Mouse (Mus musculus): Measurements from ENCODE around the gene Cc2d1a. TPM values are rescaled to one million over a fixed set of nuclear protein-coding genes. Genes with fewer than 3 reads are reported as not detected.
A peak's percentile ranks its signal among the peaks of the same experiment; 100 is the strongest.

The Cc2d1a gene
- polyA plus RNA-seq, 1 experiment from 2014 or later = 19.5 TPM

DNA sequence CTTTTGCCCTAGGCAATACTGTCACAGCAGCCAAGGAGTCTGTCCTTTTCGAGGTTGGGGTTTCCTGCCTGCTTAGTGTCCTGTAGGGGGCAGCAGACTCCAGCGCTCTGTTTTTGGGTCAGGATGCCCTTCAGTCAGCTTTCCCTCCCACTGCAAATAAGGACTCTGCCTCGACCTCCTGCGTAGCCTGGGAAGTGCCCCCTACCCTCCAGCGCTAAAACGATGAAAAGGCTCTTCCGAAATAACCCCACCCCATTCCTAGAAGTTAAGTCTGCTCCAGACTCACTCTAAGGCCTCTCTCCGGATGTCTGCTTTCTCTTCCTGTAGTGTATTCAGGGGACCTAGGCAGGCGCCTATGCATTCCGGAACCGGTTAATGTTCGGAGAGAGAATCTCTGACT, 38.8 kb upstream of the Cc2d1a start:
- Histone ChIP-seq H3K9me3 (no peaks in the 10 kb centered on the region), H3K4me2 (replicated peaks) (peak overlapping the region; percentile 58), H3K4me3 (peak overlapping the region; percentile 30), H3K36me3 (no peaks in the 10 kb centered on the region), H3K27me3 (peaks cover 24% of the 10 kb centered on the region), H3K27ac (replicated peaks) (no peak overlapping the region), H3K9ac (replicated peaks) (peak overlapping the region; percentile 37; the same call in 1 of the 2 replicates), H3K4me1 (peaks cover 29% of the 10 kb centered on the region)
- WGBS = 1% methylated on average over 12 of the region's 12 CpGs
- 0 out of 2 replicates have a peak, but pooled peaks have one; percentile 11 for ATAC-seq (ENCODE audit: low FRiP score, low read depth)

DNA sequence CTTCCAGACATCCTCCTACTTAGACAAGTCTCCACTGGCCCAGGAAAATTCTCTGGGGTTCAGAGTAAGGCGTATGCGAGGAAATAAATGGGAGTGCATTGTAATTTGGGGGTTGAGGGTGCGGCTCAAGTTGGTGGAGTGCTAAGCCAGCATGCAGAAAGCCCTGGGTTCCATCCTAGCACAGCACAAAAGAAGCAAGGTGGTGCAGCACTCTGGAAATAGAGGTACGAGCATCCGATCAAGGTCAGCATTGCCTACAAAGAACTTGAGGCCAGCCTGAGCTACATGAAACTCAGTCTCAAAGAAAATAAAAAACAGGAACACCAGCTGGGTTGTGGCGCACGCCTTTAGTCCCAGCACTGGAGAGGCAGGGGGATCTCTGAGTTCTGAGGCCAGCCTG, 37.4 kb upstream of the Cc2d1a start, which contains the start of gene Nanos3:
TSS of gene Nanos3 (minus strand) at position 101 of the 400 bp plus-strand sequence.
- Histone ChIP-seq H3K4me3 (peak within 1 kb of the TSS; percentile 91), H3K4me2 (replicated peaks) (peak within 1 kb of the TSS; percentile 75), H3K36me3 (no peaks in the 10 kb centered on the region), H3K27ac (replicated peaks) (peak within 1 kb of the TSS; percentile 94), H3K9me3 (no peaks in the 10 kb centered on the region), H3K27me3 (peaks cover 24% of the 10 kb centered on the region), H3K4me1 (peaks cover 43% of the 10 kb centered on the region), H3K9ac (replicated peaks) (peak within 1 kb of the TSS; percentile 100)
- 95% methylated on average over 7 of the region's 7 CpGs for WGBS
- ATAC-seq (ENCODE audit: low FRiP score, low read depth) = no peak

DNA sequence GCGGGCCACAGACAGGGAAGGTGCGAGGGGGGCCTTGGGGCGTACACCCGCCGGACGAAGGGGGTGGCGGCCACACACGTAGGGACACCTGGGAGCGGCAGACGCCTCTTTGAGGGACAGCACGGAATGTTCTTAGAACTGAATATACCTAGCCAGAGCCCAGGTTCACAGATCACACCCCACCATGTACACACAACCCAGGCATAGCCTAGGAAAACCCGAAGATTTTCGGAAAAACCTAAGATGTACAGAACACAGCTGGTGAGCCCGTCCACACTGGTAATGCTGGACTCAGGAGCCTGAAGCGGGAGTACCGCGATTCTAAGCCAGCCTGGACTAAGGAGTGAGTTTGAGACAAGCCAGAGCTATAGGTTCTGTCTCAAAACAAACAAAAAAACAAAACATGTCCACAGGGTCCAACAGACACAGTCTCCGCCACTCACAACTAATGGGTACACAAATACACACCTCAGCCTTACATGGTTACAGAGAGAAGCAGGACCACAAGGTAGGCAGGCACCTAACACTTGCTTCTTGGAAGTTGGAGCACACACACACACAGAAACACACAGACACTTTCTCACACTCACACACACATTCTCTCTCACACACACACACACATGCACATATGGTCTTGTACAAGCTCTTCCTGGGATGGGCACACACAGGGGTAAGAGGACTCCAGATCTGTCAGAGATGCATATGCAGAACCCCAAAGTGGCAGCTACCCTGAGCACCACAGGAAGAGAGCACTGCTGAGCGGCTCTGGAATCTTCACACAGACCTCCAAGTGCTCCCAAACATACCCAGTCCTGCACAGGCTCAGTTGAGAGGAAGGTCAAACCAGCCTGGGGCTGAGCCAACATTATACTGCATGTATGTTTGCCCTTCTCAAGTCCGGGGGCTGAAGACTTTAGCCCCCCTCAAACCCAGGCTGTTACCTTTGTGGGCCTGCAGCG, 36.6 kb upstream of the Cc2d1a start:
- H3K4me2 ChIP-seq (replicated peaks) = peak overlapping the region; percentile 75
- H3K9ac ChIP-seq (replicated peaks) = peak overlapping the region; percentile 100
- H3K9me3 ChIP-seq = no peaks in the 10 kb centered on the region
- ATAC-seq (ENCODE audit: low FRiP score, low read depth) = peak; percentile 7
- peaks cover 51% of the 10 kb centered on the region for H3K4me1 ChIP-seq
- H3K27me3 ChIP-seq = peaks cover 24% of the 10 kb centered on the region
- H3K4me3 ChIP-seq = peak overlapping the region; percentile 91
- 19% methylated on average over 21 of the region's 21 CpGs for WGBS
- H3K27ac ChIP-seq (replicated peaks) = peak overlapping the region; percentile 94
- H3K36me3 ChIP-seq = no peaks in the 10 kb centered on the region

DNA sequence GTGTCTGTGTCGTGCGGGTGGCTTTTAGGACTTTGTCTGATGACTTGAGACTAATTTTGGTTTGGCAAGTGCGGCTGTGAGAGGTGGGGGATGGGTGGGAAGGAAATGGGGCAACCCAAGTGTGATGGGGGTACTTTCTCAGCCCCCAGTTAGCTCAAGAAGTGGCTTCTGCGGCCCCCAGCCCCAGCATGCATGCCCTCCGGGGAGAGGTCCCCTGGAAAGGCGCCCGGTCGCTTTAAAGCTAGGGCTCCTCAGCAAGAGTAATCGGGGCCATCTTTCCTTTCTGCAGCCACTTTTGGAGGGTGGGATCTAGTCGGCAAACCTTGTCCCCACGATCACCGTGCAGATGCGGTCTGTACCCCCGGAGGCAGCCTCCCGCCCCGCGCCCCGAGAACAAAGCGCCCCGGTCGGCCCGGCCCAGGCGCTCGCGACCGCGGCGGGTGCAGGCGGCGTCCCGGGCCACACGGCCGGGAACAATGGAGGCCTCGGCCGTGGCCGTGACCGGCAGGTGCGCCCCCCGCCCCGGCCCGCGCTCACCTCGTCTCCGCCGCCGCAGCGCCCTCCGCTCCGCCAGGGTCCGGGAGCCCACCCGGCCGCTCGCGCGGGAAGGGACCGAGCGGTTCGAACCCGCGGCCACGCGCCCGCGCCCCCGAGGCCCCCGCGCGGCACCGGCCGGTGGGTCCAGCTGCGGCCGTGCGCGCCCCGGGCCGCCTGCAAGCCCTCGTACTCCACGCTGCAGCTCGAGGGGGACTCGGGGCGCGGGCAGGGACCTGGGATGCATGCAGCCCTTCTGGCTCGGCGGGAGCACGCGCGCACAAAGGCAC, 35.7 kb upstream of the Cc2d1a start:
- WGBS = 1% methylated on average over 50 of the region's 87 CpGs
- Histone ChIP-seq H3K27me3 (peaks cover 20% of the 10 kb centered on the region), H3K4me3 (peak overlapping the region; percentile 91)

DNA sequence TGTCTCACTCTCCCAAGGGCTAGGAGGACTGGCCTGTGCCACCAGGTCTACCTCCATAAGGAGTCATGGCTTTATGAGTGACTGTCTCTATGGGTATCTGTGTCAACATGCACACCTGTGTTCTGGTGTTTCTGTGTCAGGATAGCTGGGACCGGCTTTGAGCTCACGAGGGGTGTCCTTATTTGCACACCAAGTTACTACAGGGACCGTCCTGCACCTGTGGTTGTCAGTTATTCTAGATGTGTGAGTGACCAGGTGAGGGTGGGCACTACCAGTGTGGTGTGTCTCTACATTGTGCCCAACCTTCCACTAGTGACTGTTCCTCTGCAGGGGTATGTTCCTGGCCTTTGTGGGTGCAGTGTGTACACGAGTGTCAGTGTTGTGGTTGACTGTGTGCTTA, 35.1 kb upstream of the Cc2d1a start:
- ATAC-seq (ENCODE audit: low FRiP score, low read depth) = no peak
- peak overlapping the region; percentile 91 for H3K4me3 ChIP-seq
- H3K9me3 ChIP-seq = no peaks in the 10 kb centered on the region
- H3K27ac ChIP-seq (replicated peaks) = peak overlapping the region; percentile 94
- H3K36me3 ChIP-seq = peaks cover 10% of the 10 kb centered on the region; the same call in 1 of the 2 replicates
- H3K4me1 ChIP-seq = peaks cover 63% of the 10 kb centered on the region
- WGBS = 51% methylated on average over 4 of the region's 4 CpGs
- peak overlapping the region; percentile 100 for H3K9ac ChIP-seq (replicated peaks)
- peak overlapping the region; percentile 75 for H3K4me2 ChIP-seq (replicated peaks)
- peaks cover 16% of the 10 kb centered on the region for H3K27me3 ChIP-seq

More for the DNA sequence above, 35.7 kb upstream of the Cc2d1a start:
- Histone ChIP-seq H3K9me3 (no peaks in the 10 kb centered on the region), H3K4me1 (peaks cover 59% of the 10 kb centered on the region), H3K36me3 (peaks cover 4% of the 10 kb centered on the region; the same call in 1 of the 2 replicates), H3K4me2 (replicated peaks) (peak overlapping the region; percentile 75), H3K9ac (replicated peaks) (peak overlapping the region; percentile 100), H3K27ac (replicated peaks) (peak overlapping the region; percentile 94)
- ATAC-seq (ENCODE audit: low FRiP score, low read depth) = peak; percentile 48

- Histone ChIP-seq H3K27ac (replicated peaks) (peak overlapping the region; percentile 92), H3K9me3 (no peaks in the 10 kb centered on the region), H3K27me3 (peaks cover 5% of the 10 kb centered on the region; the same call in 1 of the 2 replicates), H3K4me2 (replicated peaks) (peak overlapping the region; percentile 75), H3K4me3 (peak overlapping the region; percentile 40), H3K9ac (replicated peaks) (peak overlapping the region; percentile 70), H3K36me3 (peaks cover 19% of the 10 kb centered on the region), H3K4me1 (peaks cover 56% of the 10 kb centered on the region)
- WGBS = 1% methylated on average over 16 of the region's 16 CpGs
- ATAC-seq (ENCODE audit: low FRiP score, low read depth) = peak; percentile 82
Measured at GRCm38 (mm10) chr8:84180530-84181190, 32.9 kb upstream of the Cc2d1a start.

GRCm38 (mm10) chr8:84179946-84180345, 32.2 kb upstream of the Cc2d1a start:
- no peak for ATAC-seq (ENCODE audit: low FRiP score, low read depth)
- Histone ChIP-seq H3K4me1 (peaks cover 56% of the 10 kb centered on the region), H3K27ac (replicated peaks) (peak overlapping the region; percentile 92), H3K36me3 (peaks cover 26% of the 10 kb centered on the region), H3K9me3 (no peaks in the 10 kb centered on the region), H3K4me2 (replicated peaks) (peak overlapping the region; percentile 75), H3K27me3 (peaks cover 5% of the 10 kb centered on the region; the same call in 1 of the 2 replicates), H3K9ac (replicated peaks) (peak overlapping the region; percentile 70), H3K4me3 (peak overlapping the region; percentile 40)
- WGBS = 5% methylated on average over 4 of the region's 4 CpGs

- Histone ChIP-seq H3K4me1 (peaks cover 48% of the 10 kb centered on the region), H3K9me3 (no peaks in the 10 kb centered on the region), H3K27me3 (no peaks in the 10 kb centered on the region), H3K4me2 (replicated peaks) (0 out of 2 replicates have a peak overlapping the region, but pooled peaks have one; percentile 75), H3K36me3 (peaks cover 40% of the 10 kb centered on the region), H3K9ac (replicated peaks) (peak overlapping the region; percentile 17; the same call in 1 of the 2 replicates), H3K27ac (replicated peaks) (no peak overlapping the region), H3K4me3 (no peak overlapping the region)
- 72% methylated on average over 8 of the region's 8 CpGs for WGBS
- no peak for ATAC-seq (ENCODE audit: low FRiP score, low read depth)
Measured at GRCm38 (mm10) chr8:84178592-84178991, 30.9 kb upstream of the Cc2d1a start.

GRCm38 (mm10) chr8:84177405-84177804, 29.7 kb upstream of the Cc2d1a start:
- Histone ChIP-seq H3K4me2 (replicated peaks) (no peak overlapping the region), H3K27me3 (no peaks in the 10 kb centered on the region), H3K9ac (replicated peaks) (no peak overlapping the region), H3K4me3 (no peak overlapping the region), H3K27ac (replicated peaks) (no peak overlapping the region), H3K4me1 (peaks cover 41% of the 10 kb centered on the region), H3K36me3 (peaks cover 52% of the 10 kb centered on the region), H3K9me3 (no peaks in the 10 kb centered on the region)
- 84% methylated on average over 3 of the region's 3 CpGs for WGBS
- no peak for ATAC-seq (ENCODE audit: low FRiP score, low read depth)

GRCm38 (mm10) chr8:84176560-84176959, 28.8 kb upstream of the Cc2d1a start:
- no peaks in the 10 kb centered on the region for H3K27me3 ChIP-seq
- peaks cover 35% of the 10 kb centered on the region for H3K4me1 ChIP-seq
- no peaks in the 10 kb centered on the region for H3K9me3 ChIP-seq
- H3K27ac ChIP-seq (replicated peaks) = no peak overlapping the region
- WGBS = 50% methylated on average over 3 of the region's 3 CpGs
- ATAC-seq (ENCODE audit: low FRiP score, low read depth) = no peak
- H3K36me3 ChIP-seq = peaks cover 60% of the 10 kb centered on the region
- no peak overlapping the region for H3K4me2 ChIP-seq (replicated peaks)
- H3K9ac ChIP-seq (replicated peaks) = no peak overlapping the region
- H3K4me3 ChIP-seq = no peak overlapping the region

- Histone ChIP-seq H3K27ac (replicated peaks) (no peak overlapping the region), H3K4me1 (peaks cover 8% of the 10 kb centered on the region), H3K9me3 (no peaks in the 10 kb centered on the region), H3K4me2 (replicated peaks) (no peak overlapping the region), H3K4me3 (no peak overlapping the region), H3K9ac (replicated peaks) (no peak overlapping the region), H3K27me3 (no peaks in the 10 kb centered on the region), H3K36me3 (peaks cover 71% of the 10 kb centered on the region)
- 82% methylated on average over 6 of the region's 6 CpGs for WGBS
- ATAC-seq (ENCODE audit: low FRiP score, low read depth) = no peak
Measured at GRCm38 (mm10) chr8:84173861-84174260, 26.1 kb upstream of the Cc2d1a start.

Measured in midbrain, embryonic 12.5 days (tissue).